Mouse (Mus musculus) heart, postnatal 4 days (tissue): ENCODE results near the gene Grik5. TPM values are rescaled to one million over a fixed set of nuclear protein-coding genes. Genes with fewer than 3 reads are reported as not detected.

Source experiments
- DNase-seq: peaks from one replicate; pipeline ENCODE4 v3.0.0; 2021
- total RNA-seq, 2 experiments: library from RNA; stranded (reverse); gene quantifications; 2 replicates each; pipeline ENCODE4 v1.2.3; 2021

Gene Grik5
- total RNA-seq = 10 to 100 TPM; 14.0 to 15.7 TPM

- no peak for DNase-seq
These were observed at the start of gene Grik5, which contains the start of gene Zfp574 for GRCm38 (mm10) chr7:25071979-25072715. Gene Grik5, minus strand, starts transcription at chr7:25072346. Gene Zfp574, plus strand, starts transcription at chr7:25072567.

DNA sequence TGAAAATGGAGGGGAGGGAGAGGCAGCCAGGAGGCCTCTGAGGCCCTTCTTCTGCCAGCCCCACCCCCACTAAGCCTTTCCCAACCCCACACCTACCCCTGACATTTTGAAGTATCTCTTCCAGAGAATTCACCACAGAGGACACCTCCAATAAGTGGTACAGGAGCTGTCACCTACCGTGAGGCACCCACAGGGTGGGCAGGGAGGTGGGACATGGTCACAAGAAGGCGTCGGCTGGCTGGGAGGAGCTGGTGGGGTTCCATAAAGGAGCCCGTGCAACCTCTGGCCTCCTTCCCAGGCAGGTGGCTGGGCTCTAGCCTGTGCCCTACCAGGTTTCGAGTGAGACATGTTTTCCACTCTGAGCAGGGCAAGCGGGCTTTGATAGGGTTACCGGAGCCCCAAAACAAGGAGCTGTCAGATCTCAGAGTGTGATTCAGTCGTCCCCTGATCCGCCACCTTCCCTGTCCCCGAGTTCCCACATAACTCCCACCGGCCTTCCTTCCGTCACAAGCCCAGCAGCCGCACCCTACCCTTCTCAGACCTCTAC lies 49.2 kb upstream of the Grik5 start:
- DNase-seq = no peak

DNA sequence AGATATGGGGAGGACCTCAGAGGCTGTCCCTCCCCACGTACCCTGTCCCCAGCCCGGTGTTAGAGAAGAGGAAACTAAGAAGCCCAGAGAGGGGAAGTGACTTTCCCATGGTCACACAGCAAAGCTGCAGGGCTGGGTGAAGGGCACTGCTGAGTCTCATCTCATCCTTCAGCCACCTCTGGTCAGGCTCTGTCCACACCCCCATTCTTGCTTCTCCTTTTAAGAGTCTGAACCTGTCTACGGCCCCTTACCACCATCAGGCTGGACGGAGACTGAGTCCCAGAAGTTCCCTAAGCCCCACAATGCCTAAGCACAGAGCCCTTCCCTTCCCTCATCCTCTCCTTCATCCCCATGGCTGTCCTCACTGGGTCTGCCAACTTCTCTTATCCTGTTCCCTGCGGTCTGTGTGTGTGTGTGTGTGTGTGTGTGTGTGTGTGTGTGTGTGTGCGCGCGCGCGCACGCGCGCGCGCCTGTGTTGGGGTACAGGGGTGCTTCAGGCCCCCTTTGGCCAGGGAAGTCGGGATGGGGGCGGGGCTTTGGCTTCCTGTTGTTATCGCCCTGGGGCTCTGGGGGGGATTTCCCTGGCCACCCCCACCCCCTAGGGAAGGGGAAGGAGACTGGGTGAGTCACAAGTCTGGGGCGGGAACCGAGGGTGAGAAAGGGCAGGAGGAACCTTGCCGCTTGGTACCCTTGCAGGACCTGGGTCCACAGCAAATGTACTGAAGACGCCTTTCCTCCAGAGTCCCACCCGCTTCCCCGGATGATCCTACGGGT lies 48.1 kb upstream of the Grik5 start:
- DNase-seq = peak; percentile 27

GRCm38 (mm10) chr7:25112956-25113603 lies 40.9 kb upstream of the Grik5 start:
- no peak for DNase-seq

- no peak for DNase-seq
These were observed 40.2 kb upstream of the Grik5 start for GRCm38 (mm10) chr7:25112178-25112955.

- DNase-seq = no peak
These were observed 38.2 kb upstream of the Grik5 start for GRCm38 (mm10) chr7:25110336-25110735.

DNA sequence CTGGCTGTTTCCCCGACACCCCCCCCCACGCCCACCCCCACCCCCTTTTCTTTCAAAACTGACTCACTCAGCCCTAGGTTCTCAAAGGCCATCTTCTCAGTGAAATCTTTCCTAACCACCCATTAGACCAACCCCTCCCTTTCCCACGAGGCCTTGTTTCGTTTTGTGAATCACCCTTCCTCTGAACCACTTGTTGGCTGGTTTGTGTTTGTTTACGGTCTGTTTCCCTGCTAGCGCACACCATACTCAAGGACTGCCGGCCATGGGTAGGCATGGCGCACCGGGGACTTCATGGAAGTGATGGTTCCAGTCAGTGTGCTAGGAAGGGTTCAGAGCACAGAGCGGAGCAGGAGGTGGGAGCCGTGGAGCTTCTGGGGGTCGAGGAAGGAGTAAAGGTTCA lies 37.2 kb upstream of the Grik5 start:
- no peak for DNase-seq

DNA sequence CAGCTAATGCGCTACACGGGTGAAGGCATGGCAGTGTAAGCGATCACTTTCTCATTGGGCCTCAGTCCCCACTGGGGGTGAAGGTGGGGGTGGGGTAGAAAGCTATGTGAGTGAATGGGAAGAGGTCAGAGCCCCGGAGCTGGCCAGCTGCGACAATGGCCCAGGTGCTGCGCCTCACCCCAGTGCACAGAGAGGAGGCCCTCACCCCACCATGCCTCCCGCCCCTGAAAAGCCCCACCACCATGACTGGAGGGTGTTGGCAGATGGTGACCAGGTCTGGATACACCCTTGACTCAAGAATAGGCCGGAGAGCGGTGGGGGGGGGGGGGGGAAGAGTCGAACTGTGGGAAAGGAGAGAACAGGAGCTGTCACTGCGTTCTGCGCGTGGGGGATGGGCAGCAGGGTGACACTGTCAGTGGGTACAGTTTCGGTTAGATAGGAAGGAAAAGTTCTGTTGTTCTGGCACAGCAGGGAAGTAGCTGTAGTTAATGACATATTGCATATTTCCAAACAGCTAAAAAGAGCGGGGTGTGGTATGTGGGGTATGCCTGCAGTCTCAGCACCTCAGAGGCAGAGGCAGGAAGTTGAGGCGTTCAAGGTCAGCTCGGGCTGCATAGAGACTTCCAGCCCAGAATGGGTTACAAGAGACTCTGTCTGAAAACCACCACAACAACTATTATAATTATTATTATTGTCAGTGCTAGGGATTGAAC lies 34.8 kb upstream of the Grik5 start:
- no peak for DNase-seq

- peak; percentile 86 for DNase-seq
These were observed 33.4 kb upstream of the Grik5 start for GRCm38 (mm10) chr7:25105411-25106160.

DNA sequence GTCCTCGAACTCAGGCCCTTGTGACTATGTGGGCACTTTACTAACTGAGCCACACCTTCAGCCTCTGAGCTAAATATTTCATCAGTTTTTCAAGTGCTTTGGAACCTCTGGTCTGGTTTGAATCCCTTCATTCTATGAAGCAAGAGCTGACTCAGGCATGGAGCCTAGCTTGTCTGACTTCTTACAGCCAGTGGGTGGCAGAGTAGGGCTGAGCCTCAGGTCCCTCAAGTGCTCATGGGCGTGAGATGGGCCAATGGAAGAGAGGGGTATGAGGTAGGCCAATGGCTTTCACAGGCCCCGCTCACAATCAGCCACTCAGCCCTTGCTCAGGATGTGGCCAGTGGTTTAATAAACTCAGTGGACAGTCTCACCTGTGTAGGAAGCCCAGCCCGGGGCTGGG lies 27.4 kb upstream of the Grik5 start:
- no peak for DNase-seq

DNA sequence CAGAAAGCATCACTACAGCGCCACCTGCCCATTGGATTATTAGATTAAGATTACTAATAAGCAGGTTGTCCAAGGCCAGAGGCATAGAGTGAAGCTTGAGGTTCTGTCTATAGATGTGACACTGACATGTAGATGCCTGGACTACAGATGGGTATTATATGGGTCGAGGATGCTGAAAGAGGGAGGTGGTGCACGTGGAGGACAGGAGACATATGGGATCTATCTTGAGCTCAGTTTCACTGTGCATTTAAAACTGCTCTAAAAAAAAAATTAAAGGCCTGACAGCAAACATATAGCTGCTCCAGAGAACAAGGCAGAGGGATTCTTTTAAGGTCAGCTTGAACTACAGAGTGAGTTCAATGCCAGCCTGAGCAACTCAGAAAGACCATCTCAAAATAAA lies 26.0 kb upstream of the Grik5 start:
- DNase-seq = no peak

DNA sequence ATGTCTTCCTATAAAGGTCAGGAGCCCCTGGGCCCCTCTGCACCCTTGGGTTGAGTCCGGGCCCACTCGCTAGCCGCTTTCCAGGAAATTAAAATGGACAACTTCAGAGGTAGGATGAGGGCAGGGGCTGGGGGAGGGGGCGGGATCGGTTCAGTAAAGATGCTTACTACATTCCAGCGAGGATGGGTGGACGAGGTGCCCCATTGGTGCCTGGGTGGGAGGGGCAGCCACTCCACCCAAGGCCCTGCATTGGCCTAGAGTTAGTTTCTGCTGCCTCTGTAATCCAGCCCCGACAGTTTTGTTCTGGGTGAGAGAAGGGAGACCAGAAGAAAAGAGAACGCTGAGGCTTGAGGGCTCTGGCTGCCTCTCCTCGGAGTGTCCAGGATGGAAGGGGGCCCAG lies 17.7 kb upstream of the Grik5 start:
- DNase-seq = no peak

DNA sequence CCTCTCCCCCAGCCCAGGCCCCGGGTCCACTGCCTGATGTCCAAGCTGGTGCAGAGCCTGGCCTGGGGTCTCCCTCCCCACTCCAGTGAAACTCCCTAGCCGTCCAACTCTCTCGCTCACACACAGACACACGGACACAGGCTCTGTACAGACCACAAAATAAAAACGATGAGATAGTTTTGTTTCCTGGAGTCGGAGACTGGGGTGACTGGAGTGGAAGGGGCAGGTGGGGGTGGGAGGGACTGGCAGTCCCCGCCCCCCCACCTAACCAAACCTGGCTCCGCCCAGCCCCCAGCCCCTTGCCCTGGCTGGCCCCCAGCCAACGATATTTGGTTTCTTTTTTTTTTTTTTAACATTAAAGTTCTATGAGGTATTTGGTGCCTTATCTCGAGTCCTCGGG lies 16.8 kb upstream of the Grik5 start:
- no peak for DNase-seq

- DNase-seq = no peak
These were observed 16.4 kb upstream of the Grik5 start for GRCm38 (mm10) chr7:25088531-25088930.

DNA sequence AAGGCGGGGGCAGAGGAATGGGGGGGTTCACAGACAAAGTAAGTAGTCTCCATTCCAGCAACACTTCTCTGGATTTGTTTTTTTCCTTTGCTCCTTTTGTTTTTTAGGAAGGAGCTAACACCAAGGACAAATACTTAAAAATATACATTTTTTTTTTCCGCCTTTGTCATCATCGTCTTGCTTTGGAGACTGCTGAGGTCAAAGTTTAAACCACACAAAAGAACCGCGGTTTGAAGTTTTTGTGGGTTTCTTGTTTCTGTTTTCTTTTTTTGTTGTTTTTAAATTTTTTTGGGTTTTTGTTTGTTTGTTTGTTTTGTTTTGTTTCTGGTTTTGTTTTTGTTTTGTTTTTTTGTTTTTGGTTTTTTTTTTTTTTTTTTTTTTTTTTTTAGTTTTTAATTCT lies 15.8 kb upstream of the Grik5 start:
- DNase-seq = no peak

DNA sequence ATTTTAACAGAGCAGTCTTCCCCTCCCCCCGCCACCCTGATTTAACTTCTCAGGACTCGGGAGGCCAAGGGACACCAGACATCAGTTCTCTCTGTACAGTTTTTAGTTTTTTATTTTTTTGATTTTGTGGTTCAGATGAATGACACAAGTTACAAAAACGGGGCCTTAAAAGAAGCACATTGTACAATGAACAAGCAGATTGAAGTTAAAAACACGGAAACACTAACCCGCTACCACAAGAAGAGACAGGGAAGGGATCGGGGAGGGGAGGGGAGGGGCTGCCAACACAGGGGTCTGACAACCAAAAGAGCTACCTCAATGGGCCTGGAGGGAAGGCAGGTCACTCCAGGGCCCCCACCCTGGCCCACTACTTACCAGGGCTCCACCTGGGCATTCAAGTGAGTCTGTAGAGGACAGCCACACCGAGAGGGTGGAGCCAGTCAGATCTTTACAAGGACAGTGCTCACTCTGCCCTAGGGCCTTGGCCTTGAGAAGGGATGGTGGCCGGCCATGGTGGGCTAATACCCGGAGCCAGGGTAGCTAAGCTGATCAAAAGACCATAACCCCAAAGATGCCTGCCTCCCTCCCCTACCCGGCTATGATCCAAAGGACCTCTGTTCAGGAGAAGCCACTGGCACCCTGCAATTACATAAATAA lies 15.2 kb upstream of the Grik5 start:
- no peak for DNase-seq

- DNase-seq = no peak
These were observed 14.5 kb upstream of the Grik5 start for GRCm38 (mm10) chr7:25086656-25087055.

- no peak for DNase-seq
These were observed 12.5 kb upstream of the Grik5 start for GRCm38 (mm10) chr7:25084621-25085020.

DNA sequence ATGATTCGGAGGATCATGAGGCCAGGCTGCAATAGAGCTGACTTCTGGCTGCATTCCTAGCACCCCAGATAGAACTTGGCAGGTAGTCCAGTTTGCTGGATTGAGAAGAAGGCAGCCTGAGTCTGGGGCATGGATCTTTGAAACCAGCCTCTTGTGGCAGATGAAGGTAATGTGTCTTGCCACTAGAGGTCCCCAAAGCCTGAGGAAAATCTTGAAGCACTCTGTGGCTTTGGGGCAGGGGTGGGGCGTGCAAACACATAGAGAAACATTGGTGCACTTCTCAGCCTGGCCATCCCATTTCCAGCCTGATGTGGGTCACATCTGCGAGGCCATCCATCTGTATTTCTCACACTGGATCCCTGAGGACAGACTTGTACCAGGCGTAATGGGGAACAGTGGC lies 10.4 kb upstream of the Grik5 start:
- DNase-seq = peak; percentile 46

GRCm38 (mm10) chr7:25080431-25080830 lies 8.3 kb upstream of the Grik5 start:
- DNase-seq = no peak
